Mouse (Mus musculus) brain, embryonic 14.5 days (tissue): ENCODE measurements around the gene Zfyve9. TPM values are rescaled to one million over a fixed set of nuclear protein-coding genes. Genes with fewer than 3 reads are reported as not detected.

Source experiments
- DNase-seq: peaks from one replicate; pipeline ENCODE4 v3.0.0-alpha.2; 2011; ENCODE audit warnings: low read depth
- CTCF ChIP-seq: fragments of 200-500 bp; IDR thresholded peaks from 2 replicates; pipeline ENCODE4 v1.5.1; 2012; ENCODE audit warnings: inconsistent platforms, mild to moderate bottlenecking, moderate library complexity, borderline replicate concordance; ENCODE audit not compliant: insufficient read depth, insufficient read length; ENCODE audit errors: extremely low read depth
- POLR2A ChIP-seq: fragments of 200-500 bp; IDR thresholded peaks from 2 replicates; pipeline ENCODE4 v1.6.1; 2012; ENCODE audit warnings: mild to moderate bottlenecking, inconsistent platforms, borderline replicate concordance; ENCODE audit not compliant: poor library complexity, insufficient read depth, insufficient read length, severe bottlenecking; ENCODE audit errors: extremely low read depth
- polyA plus RNA-seq: library from polyadenylated mRNA; depleted of rRNA; stranded (reverse); fragments of >200 nt; gene quantifications from 2 replicates; pipeline ENCODE4 v1.2.3, GENCODE M21; 2012; rRNA removed

Gene Zfyve9
- polyA plus RNA-seq, 1 experiment, result 15.2 TPM

GRCm38 (mm10) chr4:108593376-108593775 lies 187.2 kb downstream of the Zfyve9 start:
- TF ChIP-seq POLR2A, result no peak
- no peak for TF ChIP-seq CTCF
- DNase-seq, result no peak

Other genes starting within 250 kb of the Zfyve9 start
- gene Prpf38a, start 201.5 kb downstream of the Zfyve9 start, polyA plus RNA-seq, result 45.4 and 46.6 TPM in 2 replicates
- gene Orc1, start 201.4 kb downstream of the Zfyve9 start, polyA plus RNA-seq, result 1.6 and 3.0 TPM in 2 replicates
- 50.4 and 52.8 TPM in 2 replicates for gene Cc2d1b, start 160.9 kb downstream of the Zfyve9 start, polyA plus RNA-seq
- 0.09 and 0.11 TPM in 2 replicates for gene 3110021N24Rik, start 61.1 kb downstream of the Zfyve9 start, polyA plus RNA-seq
- 113 and 134 TPM in 2 replicates for gene Btf3l4, start 52.8 kb upstream of the Zfyve9 start, polyA plus RNA-seq
- gene Txndc12, start 53.8 kb upstream of the Zfyve9 start, polyA plus RNA-seq, result 54.3 and 57.1 TPM in 2 replicates
- gene Kti12, start 67.0 kb upstream of the Zfyve9 start, polyA plus RNA-seq, result 27.5 and 35.4 TPM in 2 replicates
- gene A730015C16Rik, start 67.8 kb upstream of the Zfyve9 start, polyA plus RNA-seq, result 0.10 and 0.26 TPM in 2 replicates
- gene Rab3b, start 98.3 kb upstream of the Zfyve9 start, polyA plus RNA-seq, result 58.2 and 69.6 TPM in 2 replicates
- gene Nrd1, start 219.9 kb upstream of the Zfyve9 start, polyA plus RNA-seq, result 102 and 130 TPM in 2 replicates